Mouse (Mus musculus) adrenal gland, adult 10 weeks (tissue): ENCODE results near the gene Camta2. TPM values are rescaled to one million over a fixed set of nuclear protein-coding genes. Genes with fewer than 3 reads are reported as not detected.

Source experiments
- polyA plus RNA-seq: library from polyadenylated mRNA; stranded (reverse); fragments of 350-450 nt; fragmentation: Illumina TruSeq; extraction: RNeasy Lipid Tissue Mini Kit (QIAGEN cat#74804); gene quantifications from one replicate; pipeline ENCODE4 v1.2.3, GENCODE M21; 2014; ENCODE audit warnings: low read depth, low replicate concordance

The Camta2 gene
- 0.87 TPM for polyA plus RNA-seq

GRCm38 (mm10) chr11:70687601-70688199 is at the start of gene Camta2:
Gene Camta2, minus strand, starts transcription at chr11:70688105.

DNA sequence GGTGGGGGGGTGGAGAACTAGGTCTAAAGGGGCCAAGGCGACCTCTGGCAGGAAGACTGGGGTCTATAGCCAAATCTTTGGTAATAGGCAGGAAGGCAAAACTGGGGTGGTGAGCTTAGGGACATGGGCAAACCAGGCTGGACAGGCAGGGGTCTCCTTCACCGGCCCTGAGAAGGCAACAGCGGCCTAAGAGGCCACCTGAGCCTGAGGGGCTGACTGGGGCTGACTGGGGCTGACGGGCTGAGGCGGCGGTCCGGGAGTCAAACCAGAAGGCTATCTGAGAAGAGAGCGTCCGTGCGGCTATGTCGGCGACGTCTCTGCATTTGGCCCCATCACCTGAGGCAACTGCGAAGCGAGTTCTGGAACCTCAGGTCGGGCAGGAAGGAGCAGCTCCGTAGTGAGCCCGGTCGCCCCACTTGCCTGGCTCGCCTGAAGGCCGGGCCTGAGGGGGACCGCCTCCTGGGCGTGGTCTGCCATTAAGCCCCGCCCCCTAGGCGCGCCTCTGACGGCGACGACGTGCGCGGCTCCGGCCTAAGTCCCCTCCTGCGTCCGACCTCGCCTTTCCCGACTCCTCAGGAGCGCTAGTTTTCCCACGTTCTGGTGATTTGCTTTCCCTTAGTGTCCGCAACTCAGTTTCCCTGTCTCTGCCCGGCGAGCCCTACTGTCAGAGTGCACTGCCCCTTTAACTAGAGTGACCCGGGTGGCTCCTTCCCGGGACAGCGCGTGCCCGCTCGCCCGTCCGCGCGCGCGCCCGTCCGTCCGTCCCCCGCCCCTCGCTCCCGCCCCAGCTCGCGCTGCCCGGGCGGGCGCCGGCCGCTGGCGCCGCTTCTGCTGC is 12.0 kb upstream of the Camta2 start, which contains the start of the genes Inca1 and Kif1c:
TSS of gene Inca1 (minus strand) at position 434 of the 835 bp plus-strand sequence.
TSS of gene Kif1c (plus strand) at position 827 of the 835 bp plus-strand sequence.

DNA sequence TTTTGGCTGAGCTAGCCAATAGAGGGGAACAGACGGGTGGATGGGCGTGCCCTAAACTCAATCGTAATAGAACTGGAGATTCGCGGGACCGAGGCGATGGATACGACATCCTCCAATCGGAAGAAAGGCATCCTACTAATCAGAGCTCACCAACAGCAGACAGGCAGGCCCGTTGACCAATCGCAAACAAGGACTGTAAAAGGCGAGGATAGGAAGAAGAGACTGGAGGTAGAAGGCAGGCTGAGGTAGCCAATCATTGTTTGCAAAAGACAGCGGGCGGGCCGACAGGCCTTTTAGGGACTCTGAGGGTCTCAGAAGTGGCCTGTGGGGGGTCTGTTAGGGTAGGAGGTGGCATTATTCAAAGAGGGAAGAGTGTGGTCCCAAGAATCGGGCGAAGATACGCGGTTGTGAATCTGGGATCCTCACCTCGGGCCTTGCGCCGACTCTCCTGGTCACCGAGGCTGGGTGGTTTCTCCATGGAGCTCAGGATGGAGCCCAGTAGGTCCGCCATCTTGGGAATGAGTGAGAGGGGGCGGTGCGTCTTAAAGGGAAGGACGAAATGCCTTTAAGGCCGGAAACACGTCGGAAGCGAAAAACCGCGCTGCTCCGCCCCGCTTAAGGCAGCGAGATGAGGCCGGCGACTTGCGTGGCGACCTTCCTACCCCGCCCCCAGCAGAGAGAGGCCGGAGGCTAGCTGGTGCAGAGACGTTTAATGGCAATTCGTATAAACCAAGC is 19.0 kb downstream of the Camta2 start, which contains the start of gene Spag7:
TSS of gene Spag7 (minus strand) at position 646 of the 735 bp plus-strand sequence.

DNA sequence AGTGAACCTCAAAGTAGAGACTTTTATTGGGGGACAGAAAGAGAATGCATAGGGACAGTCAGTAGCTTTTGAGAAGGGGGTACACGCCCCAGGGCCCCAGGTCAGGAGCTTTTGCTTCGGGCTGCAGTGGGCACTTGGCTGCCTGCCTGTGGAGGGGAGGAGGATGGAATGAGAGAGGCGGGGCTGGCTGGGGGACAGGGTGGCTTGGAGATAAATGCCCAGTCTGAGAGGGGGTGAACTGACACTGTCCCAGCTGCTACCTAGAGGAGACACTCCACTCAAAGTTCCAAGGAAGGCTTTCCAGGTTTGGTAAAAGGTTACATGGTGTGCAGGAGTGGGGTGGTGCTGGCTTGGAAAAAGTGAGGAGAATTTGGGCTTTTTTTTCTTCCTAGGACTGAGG is 30.9 kb downstream of the Camta2 start, which contains the start of gene Eno3:
TSS of gene Eno3 (plus strand) at position 239 of the 400 bp plus-strand sequence.

GRCm38 (mm10) chr11:70654198-70654922 is 33.5 kb downstream of the Camta2 start, which contains the start of gene Pfn1:
Gene Pfn1, minus strand, starts transcription at chr11:70654644.

DNA sequence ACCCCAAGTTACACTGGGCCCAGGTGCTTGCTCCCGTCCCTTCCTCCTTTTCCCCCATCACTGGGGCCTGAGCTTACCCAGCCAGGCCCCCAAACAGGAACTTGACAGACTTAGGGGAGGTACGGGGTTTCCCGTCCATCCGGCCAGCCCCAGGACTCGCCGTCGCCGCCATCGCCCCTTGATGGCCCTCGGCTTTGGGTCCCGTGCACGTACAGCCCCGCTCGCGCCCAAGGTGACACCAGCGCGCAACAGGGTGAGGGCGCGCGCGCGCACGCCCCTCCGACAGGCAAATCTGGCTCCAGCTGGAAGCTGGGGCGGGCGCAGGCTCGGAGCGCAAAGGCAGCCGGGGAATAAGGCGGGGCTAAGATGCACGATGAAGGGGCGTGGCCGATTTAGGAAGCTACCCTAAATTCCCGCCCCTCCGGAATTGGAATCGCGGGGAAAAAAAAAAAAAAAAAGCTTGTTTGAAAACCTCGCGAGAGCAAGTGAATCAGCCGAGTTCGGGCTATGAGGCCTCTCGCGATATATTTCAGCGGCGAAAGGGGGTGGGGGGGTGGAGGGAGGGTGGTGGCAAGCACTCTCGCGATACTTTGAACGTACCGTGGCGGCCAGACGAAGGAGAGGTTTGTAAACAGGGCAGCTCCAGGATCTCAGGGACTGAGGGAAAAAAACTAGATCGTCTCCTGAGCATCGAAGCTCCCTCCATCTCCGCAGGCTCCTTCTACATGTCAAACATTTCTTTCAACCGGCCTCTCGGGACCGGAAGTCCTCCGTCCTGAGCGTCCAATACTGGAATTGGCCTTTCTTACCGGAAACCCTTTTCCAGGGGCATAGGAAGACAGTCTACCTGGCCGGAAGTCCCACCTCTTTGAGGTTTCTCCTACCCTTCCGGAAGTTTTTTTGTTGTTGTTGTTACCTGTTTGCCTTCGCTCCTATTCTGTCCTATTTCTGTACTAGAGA is 40.9 kb downstream of the Camta2 start, which contains the start of the genes Rnf167 and Slc25a11:
TSS of gene Rnf167 (plus strand) at position 545 of the 960 bp plus-strand sequence.
TSS of gene Slc25a11 (minus strand) at position 789 of the 960 bp plus-strand sequence.

GRCm38 (mm10) chr11:70638714-70639278 is 49.1 kb downstream of the Camta2 start, which contains the start of gene Gp1ba:
Gene Gp1ba, plus strand, starts transcription at chr11:70639122.

Other genes with a start within 250 kb of the Camta2 start
- gene Med11, start 236.2 kb downstream of the Camta2 start, polyA plus RNA-seq: 5.6 TPM
- gene Zmynd15, start 228.7 kb downstream of the Camta2 start, polyA plus RNA-seq: 0.35 TPM
- gene Cxcl16, start 228.1 kb downstream of the Camta2 start, polyA plus RNA-seq: 10.3 TPM
- not detected for gene Tm4sf5, start 182.9 kb downstream of the Camta2 start, polyA plus RNA-seq
- gene Vmo1, start 173.5 kb downstream of the Camta2 start, polyA plus RNA-seq: not detected
- gene Gltpd2, start 168.9 kb downstream of the Camta2 start, polyA plus RNA-seq: not detected
- gene Psmb6, start 162.7 kb downstream of the Camta2 start, polyA plus RNA-seq: 23.1 TPM
- gene Gm40193, start 155.2 kb downstream of the Camta2 start, polyA plus RNA-seq: not detected
- gene Pld2, start 148.0 kb downstream of the Camta2 start, polyA plus RNA-seq: 1.0 TPM
- 2.2 TPM for gene Mink1, start 125.2 kb downstream of the Camta2 start, polyA plus RNA-seq
- gene 4930544D05Rik, start 72.3 kb downstream of the Camta2 start, polyA plus RNA-seq: not detected
- not detected for gene Chrne, start 68.9 kb downstream of the Camta2 start, polyA plus RNA-seq
- gene Gp1ba, start 49.0 kb downstream of the Camta2 start, polyA plus RNA-seq: not detected
- 33.4 TPM for gene Rnf167, start 40.9 kb downstream of the Camta2 start, polyA plus RNA-seq
- 30.6 TPM for gene Slc25a11, start 40.6 kb downstream of the Camta2 start, polyA plus RNA-seq
- gene Pfn1, start 33.5 kb downstream of the Camta2 start, polyA plus RNA-seq: 121 TPM
- gene Eno3, start 30.9 kb downstream of the Camta2 start, polyA plus RNA-seq: 2.7 TPM
- 39.1 TPM for gene Spag7, start 18.7 kb downstream of the Camta2 start, polyA plus RNA-seq
- gene Inca1, start 12.1 kb upstream of the Camta2 start, polyA plus RNA-seq: 3.7 TPM
- gene Kif1c, start 12.4 kb upstream of the Camta2 start, polyA plus RNA-seq: 32.8 TPM
- gene Zfp3, start 76.1 kb upstream of the Camta2 start, polyA plus RNA-seq: 4.4 TPM
- 1.6 TPM for gene Scimp, start 124.5 kb upstream of the Camta2 start, polyA plus RNA-seq
- 341 TPM for gene Rabep1, start 156.7 kb upstream of the Camta2 start, polyA plus RNA-seq